Mouse (Mus musculus): ENCODE data around the gene Igf2bp1.

DNA sequence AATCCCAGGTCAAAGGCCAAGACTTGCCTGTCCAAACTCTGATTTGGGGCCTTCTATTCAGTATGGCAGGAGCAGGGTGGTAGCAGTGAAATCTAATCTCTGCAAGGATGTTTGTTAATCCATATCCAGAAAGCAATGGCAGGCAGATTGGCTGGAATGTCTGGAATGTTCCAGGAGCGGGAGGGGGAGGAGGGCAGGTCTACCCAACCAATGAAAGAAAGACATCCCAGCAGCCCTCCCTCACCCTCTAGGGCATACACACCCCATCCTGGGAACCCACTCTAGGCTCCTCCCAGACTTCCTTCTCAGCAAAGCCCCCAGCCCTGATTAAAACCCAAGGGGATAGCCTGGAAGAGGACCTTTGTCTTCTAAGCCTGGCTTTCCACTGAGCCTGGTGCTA, 23.3 kb downstream of the Igf2bp1 start:
- TF ChIP-seq ZNF384 (IDR thresholded peaks at IDR 0.05; ENCODE audit: low read depth, low read length) (no peak), CHD2 (IDR thresholded peaks at IDR 0.05; ENCODE audit: low read depth, low read length) (no peak), MAFK (IDR thresholded peaks at IDR 0.05; ENCODE audit: insufficient read depth, low read depth, low read length) (peak; percentile 53; the same call in 1 of the 2 replicates)

Data from ES-E14 (cell line).